Mouse (Mus musculus): ENCODE measurements around the gene Npl.
A peak's percentile ranks its signal among the peaks of the same experiment; 100 is the strongest.
"Not testable (repeated sequence)": the region's sequence is repeated elsewhere in the genome, so short reads cannot be mapped to it uniquely, and the experiment has no call there.

Npl gene

GRCm38 (mm10) chr1:153489132-153489531 is 60.7 kb downstream of the Npl start:
- DNase-seq (ENCODE audit: low spot score): no peak

GRCm38 (mm10) chr1:153487500-153487879 is 62.4 kb downstream of the Npl start, which contains the start of gene Dhx9:
Gene Dhx9, minus strand, starts transcription at chr1:153487660.
- peak; percentile 99 for DNase-seq (ENCODE audit: low spot score)

GRCm38 (mm10) chr1:153486767-153487499 is 62.9 kb downstream of the Npl start:
- peak; percentile 31 for DNase-seq (ENCODE audit: low spot score)

GRCm38 (mm10) chr1:153486120-153486519 is 63.7 kb downstream of the Npl start:
- not testable (repeated sequence) for DNase-seq (ENCODE audit: low spot score)

- DNase-seq (ENCODE audit: low spot score): no peak
Observed at GRCm38 (mm10) chr1:153485201-153485796, 64.5 kb downstream of the Npl start.

GRCm38 (mm10) chr1:153481025-153481412 is 68.8 kb downstream of the Npl start:
- DNase-seq (ENCODE audit: low spot score): no peak

GRCm38 (mm10) chr1:153480386-153481024 is 69.3 kb downstream of the Npl start:
- peak; percentile 58 for DNase-seq (ENCODE audit: low spot score)

- DNase-seq (ENCODE audit: low spot score): no peak
Observed at GRCm38 (mm10) chr1:153479296-153479695, 70.5 kb downstream of the Npl start.

- no peak for DNase-seq (ENCODE audit: low spot score)
Observed at GRCm38 (mm10) chr1:153461796-153462195, 88.0 kb downstream of the Npl start.

- DNase-seq (ENCODE audit: low spot score): no peak
Observed at GRCm38 (mm10) chr1:153456137-153456536, 93.7 kb downstream of the Npl start.

GRCm38 (mm10) chr1:153453146-153453642 is 96.7 kb downstream of the Npl start:
- no peak for DNase-seq (ENCODE audit: low spot score)

Data from ovary, postnatal 14 days (tissue).